Mouse (Mus musculus) liver, adult 2 months (tissue): Measurements from ENCODE around the gene Ttll5.

Source experiments
- CTCF ChIP-seq: fragments of 200-500 bp; IDR thresholded peaks from 2 replicates; pipeline ENCODE4 v1.5.1; 2011; ENCODE audit warnings: low read depth, low read length, control low read depth
- POLR2A ChIP-seq: fragments of 200-500 bp; IDR thresholded peaks from 2 replicates; pipeline ENCODE4 v1.6.1; 2011; ENCODE audit warnings: low read length, control low read depth; ENCODE audit not compliant: insufficient read depth; ENCODE audit errors: extremely low read depth

- TF ChIP-seq CTCF: no peak
- TF ChIP-seq POLR2A: no peak
Observed at GRCm38 (mm10) chr12:86037235-86037921, 212.9 kb downstream of the Ttll5 start.
